Mouse (Mus musculus): ENCODE data around the gene Ift43. TPM values are rescaled to one million over a fixed set of nuclear protein-coding genes. Genes with fewer than 3 reads are reported as not detected.
A peak's percentile ranks its signal among the peaks of the same experiment; 100 is the strongest.

The Ift43 gene
- polyA plus RNA-seq (2015; fragmentation: Nextera tagmentation; extraction: Ambion mirVana): 81.3 and 86.7 TPM in 2 replicates

DNA sequence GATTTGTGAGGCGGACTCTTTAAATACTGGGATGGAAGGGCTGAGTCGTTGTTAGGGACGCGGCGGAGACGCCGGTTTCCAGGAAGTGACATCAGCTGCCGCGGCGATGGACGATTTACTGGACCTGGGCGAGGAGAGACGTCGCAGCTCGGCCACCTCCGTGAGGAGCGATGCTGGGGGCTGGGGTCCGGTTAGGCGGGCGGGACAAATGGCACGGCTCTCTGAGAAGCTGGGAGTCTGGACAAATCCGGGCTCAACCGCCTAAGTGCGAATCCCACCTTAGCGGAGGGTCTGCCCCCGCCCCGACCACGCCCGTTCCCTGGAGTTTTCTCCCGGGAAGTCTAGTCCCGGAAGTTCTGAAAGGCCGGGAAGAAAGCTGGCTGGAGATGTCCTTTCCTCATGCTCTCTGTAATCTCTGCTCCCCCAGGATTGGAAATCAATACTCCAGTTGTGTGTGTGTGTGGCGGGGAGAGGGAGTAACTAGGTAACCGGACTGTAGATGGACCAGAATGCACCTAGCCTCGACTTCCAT, at the start of gene Ift43:
Ift43 (plus strand) TSS at position 61 of the 532 bp plus-strand sequence.
- Histone ChIP-seq H3K9me3 (no peaks in the 10 kb centered on the region), H3K4me3 (peak within 1 kb of the TSS; percentile 69), H3K4me1 (peaks cover 22% of the 10 kb centered on the region), H3K27me3 (no peaks in the 10 kb centered on the region), H3K27ac (peak within 1 kb of the TSS; percentile 28; the same call in 1 of the 2 replicates), H3K9ac (peak within 1 kb of the TSS; percentile 70), H3K4me2 (replicated peaks) (peak within 1 kb of the TSS; percentile 81), H3K36me3 (peaks cover 14% of the 10 kb centered on the region)
- under 1% methylated on average over 35 of the region's 35 CpGs for WGBS
- ATAC-seq (ENCODE audit: low FRiP score, low read depth): 0 out of 2 replicates have a peak, but pooled peaks have one; percentile 28

DNA sequence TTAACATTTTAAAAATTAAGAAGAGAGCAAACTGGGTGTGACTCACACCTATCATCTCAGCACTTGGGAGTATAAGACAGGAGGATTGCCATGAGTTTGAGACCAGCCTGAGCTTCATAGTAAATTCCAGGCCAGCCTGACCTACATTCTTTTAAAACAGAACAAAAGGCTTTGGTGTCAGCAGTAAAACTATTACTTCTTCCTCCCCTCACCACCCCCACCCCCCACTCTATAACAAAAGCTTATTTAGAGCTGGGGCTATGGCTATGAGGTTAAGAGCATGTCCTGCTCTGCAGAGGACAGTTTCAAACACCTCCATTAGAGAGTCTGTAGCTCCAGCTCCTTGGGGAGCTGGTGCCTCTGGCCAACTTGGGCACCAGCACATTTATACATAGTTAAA, 46.8 kb upstream of the Ift43 start:
- no peak for ATAC-seq (ENCODE audit: low FRiP score, low read depth)
- Histone ChIP-seq H3K9me3 (no peaks in the 10 kb centered on the region), H3K36me3 (no peaks in the 10 kb centered on the region), H3K9ac (no peak overlapping the region), H3K4me2 (replicated peaks) (no peak overlapping the region), H3K4me3 (no peak overlapping the region), H3K4me1 (peaks cover 50% of the 10 kb centered on the region), H3K27me3 (no peaks in the 10 kb centered on the region), H3K27ac (no peak overlapping the region)

DNA sequence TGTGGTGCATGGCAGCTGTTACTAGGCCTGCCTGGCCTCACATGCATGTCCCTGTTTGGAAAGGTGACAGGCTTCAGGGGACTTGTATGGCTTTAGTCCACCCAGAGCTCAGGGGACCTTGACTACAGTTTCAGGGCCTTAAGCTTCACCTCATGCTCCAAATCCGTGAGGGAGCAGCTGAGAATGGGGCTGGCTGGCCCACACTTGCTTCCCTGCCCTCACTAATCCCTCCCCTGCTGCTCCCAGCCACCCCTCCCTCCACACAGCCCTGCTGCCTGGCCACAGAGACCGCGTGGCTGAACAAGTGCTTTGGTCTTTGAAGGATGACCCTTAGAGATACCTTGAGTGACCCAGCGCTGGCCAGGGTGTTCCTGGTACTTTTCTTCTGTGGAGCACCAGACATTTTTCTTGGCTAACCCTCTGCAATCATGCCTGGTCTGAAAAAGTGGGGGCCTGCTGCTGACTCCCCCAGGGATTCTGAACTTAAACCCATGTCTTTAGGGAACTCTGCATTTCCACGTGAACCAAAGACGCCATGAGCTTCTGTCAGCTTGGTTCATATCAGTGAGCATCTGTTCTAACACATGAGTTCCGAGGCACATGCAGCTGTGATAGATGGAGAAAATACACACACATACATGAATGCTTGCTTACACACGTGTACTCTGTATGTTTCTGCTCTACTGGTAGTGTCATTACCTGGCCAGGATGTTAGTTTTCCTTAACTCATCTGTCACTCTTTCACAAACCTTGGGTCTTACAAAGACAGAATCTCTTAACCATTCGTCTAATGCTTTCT, 45.8 kb upstream of the Ift43 start:
- H3K27me3 ChIP-seq: no peaks in the 10 kb centered on the region
- peak overlapping the region; percentile 79 for H3K27ac ChIP-seq
- H3K4me2 ChIP-seq (replicated peaks): peak overlapping the region; percentile 41
- peaks cover 50% of the 10 kb centered on the region for H3K4me1 ChIP-seq
- H3K4me3 ChIP-seq: no peak overlapping the region
- ATAC-seq (ENCODE audit: low FRiP score, low read depth): peak; percentile 42; the same call in 1 of the 2 replicates
- H3K9ac ChIP-seq: no peak overlapping the region
- 20% methylated on average over 9 of the region's 9 CpGs for WGBS
- no peaks in the 10 kb centered on the region for H3K9me3 ChIP-seq
- H3K36me3 ChIP-seq: no peaks in the 10 kb centered on the region

DNA sequence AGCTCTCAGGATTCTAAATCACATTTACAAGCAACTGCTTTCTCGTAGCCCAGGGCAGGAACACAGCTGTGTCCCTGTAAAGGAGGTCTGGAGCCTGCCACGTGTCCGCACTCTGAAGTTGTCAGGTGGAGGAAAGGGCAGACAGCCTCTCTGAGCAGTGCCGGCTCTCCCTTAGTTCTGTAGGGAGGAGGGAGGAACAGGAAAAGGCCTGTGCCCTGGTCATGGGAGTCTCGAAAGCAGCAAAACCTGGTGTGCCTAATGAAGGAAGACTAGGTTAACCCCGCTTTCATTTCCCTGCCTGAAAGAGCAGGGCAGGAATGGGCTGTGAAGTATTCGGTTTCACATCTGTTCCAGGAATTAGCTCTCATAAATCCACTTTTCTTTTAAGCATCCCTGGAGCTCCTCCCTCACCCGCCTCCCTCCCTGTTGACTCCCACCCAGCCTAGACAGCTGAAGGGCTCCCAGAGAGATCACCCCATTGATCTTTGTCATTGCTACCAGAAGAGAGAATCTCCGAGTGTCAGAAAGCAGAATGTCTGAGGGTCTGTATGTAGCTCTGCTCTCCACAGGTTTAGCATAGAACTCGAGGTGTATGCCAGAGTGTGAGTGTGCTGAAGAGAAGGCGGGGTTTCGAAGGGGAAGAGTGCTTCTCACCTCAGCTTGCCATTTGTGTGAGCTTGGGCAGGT, 45.0 kb upstream of the Ift43 start:
- Histone ChIP-seq H3K9me3 (no peaks in the 10 kb centered on the region), H3K4me3 (no peak overlapping the region), H3K27me3 (no peaks in the 10 kb centered on the region), H3K4me2 (replicated peaks) (peak overlapping the region; percentile 41), H3K27ac (peak overlapping the region; percentile 79), H3K9ac (no peak overlapping the region), H3K36me3 (peaks cover under 1% of the 10 kb centered on the region; the same call in 1 of the 2 replicates), H3K4me1 (peaks cover 48% of the 10 kb centered on the region)
- WGBS: 7% methylated on average over 12 of the region's 12 CpGs
- ATAC-seq (ENCODE audit: low FRiP score, low read depth): peak; percentile 81

DNA sequence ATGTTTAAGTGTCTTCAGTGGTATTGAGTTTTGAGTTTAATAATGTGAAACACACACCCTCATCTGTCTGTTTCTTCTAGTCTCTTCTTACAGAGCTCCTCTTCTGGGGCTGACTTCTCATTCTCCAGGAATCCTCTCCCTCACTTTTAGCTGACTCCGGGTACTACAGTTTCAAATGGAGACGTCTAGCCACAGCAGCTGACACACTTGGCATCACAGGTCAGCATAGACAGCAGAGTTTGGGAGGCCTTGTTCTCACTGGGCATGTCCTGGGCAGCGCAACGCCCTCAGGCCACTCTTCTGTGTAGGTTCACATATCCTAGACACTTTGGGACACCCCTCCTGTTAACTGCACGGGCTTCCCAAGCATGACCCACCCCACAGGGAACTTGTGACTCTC, 43.3 kb upstream of the Ift43 start:
- Histone ChIP-seq H3K27me3 (no peaks in the 10 kb centered on the region), H3K27ac (no peak overlapping the region), H3K4me1 (peaks cover 40% of the 10 kb centered on the region), H3K9me3 (no peaks in the 10 kb centered on the region; the same call in 1 of the 2 replicates), H3K36me3 (peaks cover 12% of the 10 kb centered on the region), H3K4me3 (no peak overlapping the region), H3K9ac (no peak overlapping the region), H3K4me2 (replicated peaks) (no peak overlapping the region)
- WGBS: 69% methylated on average over 5 of the region's 5 CpGs
- ATAC-seq (ENCODE audit: low FRiP score, low read depth): no peak

DNA sequence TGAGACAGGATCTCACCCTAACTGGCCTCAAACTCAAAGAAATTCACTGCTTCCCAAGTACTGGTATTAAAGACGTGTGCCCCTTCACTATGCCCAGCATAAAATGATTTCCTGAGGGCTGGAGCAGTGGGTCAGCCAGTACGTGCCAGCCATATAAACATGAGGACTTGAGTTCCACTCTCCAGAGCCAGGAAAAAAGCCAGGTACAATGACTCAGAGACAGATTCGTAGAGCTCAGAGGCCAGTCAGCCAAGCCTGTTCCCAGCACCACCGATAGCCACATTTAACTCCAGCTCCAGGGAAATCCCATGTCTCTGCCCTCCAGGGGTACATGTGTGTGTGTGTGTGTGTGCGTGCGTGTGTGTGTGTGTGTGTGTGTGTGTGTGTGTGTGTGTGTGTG, 42.6 kb upstream of the Ift43 start:
- Histone ChIP-seq H3K9ac (no peak overlapping the region), H3K27me3 (no peaks in the 10 kb centered on the region), H3K27ac (no peak overlapping the region), H3K4me3 (no peak overlapping the region), H3K36me3 (peaks cover 12% of the 10 kb centered on the region), H3K4me1 (peaks cover 37% of the 10 kb centered on the region), H3K4me2 (replicated peaks) (no peak overlapping the region), H3K9me3 (no peaks in the 10 kb centered on the region; the same call in 1 of the 2 replicates)
- ATAC-seq (ENCODE audit: low FRiP score, low read depth): no peak
- 76% methylated on average over 6 of the region's 6 CpGs for WGBS

DNA sequence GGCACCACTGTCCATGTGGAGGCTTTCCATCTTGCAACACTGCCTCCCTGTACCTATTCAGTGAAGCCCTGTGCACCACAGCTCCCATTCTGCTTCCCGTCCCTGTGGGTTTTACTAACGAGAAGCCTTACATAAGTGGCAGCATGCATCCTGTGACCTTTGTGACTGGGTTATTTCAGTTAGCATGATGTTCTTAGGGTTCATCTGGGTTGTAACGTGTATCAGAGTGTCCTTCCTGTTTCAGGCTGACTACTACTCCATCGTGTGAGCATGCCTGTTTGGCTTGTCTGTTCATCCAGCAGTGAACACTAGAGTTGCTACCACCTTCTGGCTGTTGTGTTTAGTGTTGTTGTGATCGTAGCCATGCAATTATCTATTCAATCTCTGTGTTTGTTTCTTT, 36.2 kb upstream of the Ift43 start:
- no peak overlapping the region for H3K27ac ChIP-seq
- H3K9ac ChIP-seq: no peak overlapping the region
- H3K27me3 ChIP-seq: no peaks in the 10 kb centered on the region
- ATAC-seq (ENCODE audit: low FRiP score, low read depth): no peak
- WGBS: 76% methylated on average over 5 of the region's 5 CpGs
- H3K4me2 ChIP-seq (replicated peaks): no peak overlapping the region
- H3K9me3 ChIP-seq: no peaks in the 10 kb centered on the region; the same call in 1 of the 2 replicates
- H3K4me3 ChIP-seq: no peak overlapping the region
- H3K36me3 ChIP-seq: peaks cover 12% of the 10 kb centered on the region
- H3K4me1 ChIP-seq: peaks cover 14% of the 10 kb centered on the region; the same call in 1 of the 2 replicates

DNA sequence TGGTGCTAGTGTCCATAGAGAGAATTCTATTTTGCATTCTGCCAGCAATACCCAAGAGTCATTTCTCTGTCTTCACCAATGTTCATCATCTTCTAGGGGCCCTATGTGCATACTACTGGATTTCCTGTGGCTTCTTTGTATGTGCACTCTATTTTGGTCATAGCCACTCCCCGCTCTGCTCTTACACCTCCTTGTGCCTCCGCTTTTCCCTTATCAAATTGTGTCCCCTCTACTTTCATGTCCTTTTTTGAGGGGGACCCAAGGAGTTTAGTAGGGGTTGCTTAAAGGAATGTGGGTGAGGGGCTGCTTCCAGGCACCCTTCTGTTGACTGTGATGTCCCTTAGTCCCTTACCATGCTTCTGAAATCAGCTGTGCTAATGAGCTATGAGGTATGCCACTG, 35.6 kb upstream of the Ift43 start:
- Histone ChIP-seq H3K4me1 (peaks cover 15% of the 10 kb centered on the region; the same call in 1 of the 2 replicates), H3K27ac (no peak overlapping the region), H3K4me2 (replicated peaks) (no peak overlapping the region), H3K4me3 (no peak overlapping the region), H3K36me3 (peaks cover 12% of the 10 kb centered on the region), H3K27me3 (no peaks in the 10 kb centered on the region), H3K9me3 (no peaks in the 10 kb centered on the region; the same call in 1 of the 2 replicates), H3K9ac (no peak overlapping the region)
- WGBS: 99% methylated on average over 2 of the region's 2 CpGs
- ATAC-seq (ENCODE audit: low FRiP score, low read depth): no peak

DNA sequence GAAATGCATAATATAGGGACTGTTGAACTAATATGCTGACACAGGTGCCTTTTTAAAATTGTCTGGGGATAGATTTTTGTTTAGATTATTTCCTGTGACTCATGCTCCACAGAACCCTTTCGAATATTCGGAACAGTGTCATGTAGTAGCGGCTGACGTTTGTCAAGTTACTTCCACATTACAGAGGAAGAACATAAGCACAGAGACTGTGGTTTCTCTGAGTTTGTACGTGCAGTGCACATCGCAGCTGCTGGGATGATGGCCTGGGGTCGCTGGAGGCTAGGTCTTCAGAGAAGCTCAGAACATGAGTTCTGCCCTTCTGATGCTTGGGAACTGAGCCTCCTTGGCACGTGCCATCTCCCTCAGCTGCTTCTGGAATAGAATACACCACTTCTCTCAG, 35.0 kb upstream of the Ift43 start:
- H3K27me3 ChIP-seq: no peaks in the 10 kb centered on the region
- H3K27ac ChIP-seq: no peak overlapping the region
- no peaks in the 10 kb centered on the region; the same call in 1 of the 2 replicates for H3K9me3 ChIP-seq
- no peak for ATAC-seq (ENCODE audit: low FRiP score, low read depth)
- WGBS: 82% methylated on average over 8 of the region's 8 CpGs
- H3K4me2 ChIP-seq (replicated peaks): no peak overlapping the region
- peaks cover 15% of the 10 kb centered on the region; the same call in 1 of the 2 replicates for H3K4me1 ChIP-seq
- H3K4me3 ChIP-seq: no peak overlapping the region
- peaks cover 11% of the 10 kb centered on the region for H3K36me3 ChIP-seq
- H3K9ac ChIP-seq: no peak overlapping the region

DNA sequence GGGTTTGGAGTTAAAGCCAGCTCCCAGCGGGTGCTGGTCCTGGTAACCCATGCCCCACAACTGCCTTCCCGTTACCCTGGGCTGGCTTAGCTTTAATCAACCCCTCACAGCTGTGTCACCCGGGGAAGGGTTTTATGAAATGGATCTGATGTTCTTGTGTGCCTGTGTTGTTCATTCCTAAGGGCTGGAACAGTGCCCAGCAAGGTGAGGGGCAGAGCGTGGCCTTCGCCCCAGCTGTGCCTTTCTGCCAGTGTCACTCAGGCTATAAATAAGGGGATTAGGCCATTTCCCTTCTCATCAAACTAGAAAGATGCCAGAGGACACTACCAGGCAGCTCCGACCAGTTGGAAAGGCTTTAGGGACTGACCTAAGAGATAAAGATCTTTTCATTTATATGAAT, 32.5 kb upstream of the Ift43 start:
- ATAC-seq (ENCODE audit: low FRiP score, low read depth): no peak
- H3K4me2 ChIP-seq (replicated peaks): no peak overlapping the region
- no peak overlapping the region for H3K27ac ChIP-seq
- no peak overlapping the region for H3K4me3 ChIP-seq
- peaks cover 15% of the 10 kb centered on the region; the same call in 1 of the 2 replicates for H3K4me1 ChIP-seq
- no peaks in the 10 kb centered on the region for H3K27me3 ChIP-seq
- WGBS: 45% methylated on average over 6 of the region's 6 CpGs
- no peak overlapping the region for H3K9ac ChIP-seq
- no peaks in the 10 kb centered on the region for H3K36me3 ChIP-seq
- no peaks in the 10 kb centered on the region for H3K9me3 ChIP-seq

DNA sequence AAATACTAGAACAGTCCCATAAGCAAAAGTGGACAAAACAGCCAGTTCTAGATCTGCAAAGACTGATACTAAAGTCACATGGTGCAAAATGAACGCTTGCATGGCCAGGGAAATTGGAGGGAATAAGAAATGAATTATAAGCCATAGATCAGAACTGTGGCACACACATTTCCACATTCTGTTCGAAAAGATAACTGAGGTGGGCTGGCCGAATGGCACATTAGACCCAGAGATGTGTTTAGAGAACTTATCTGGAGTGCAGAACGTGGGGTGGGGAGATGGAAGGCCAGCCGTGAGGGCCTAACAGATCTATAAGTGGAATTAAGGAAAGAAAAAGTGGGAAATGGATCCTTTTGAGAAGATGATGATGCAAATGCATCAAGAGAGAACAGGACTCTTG, 30.9 kb upstream of the Ift43 start:
- Histone ChIP-seq H3K27me3 (no peaks in the 10 kb centered on the region), H3K4me3 (no peak overlapping the region), H3K27ac (no peak overlapping the region), H3K4me2 (replicated peaks) (no peak overlapping the region), H3K9ac (no peak overlapping the region), H3K4me1 (peaks cover 15% of the 10 kb centered on the region; the same call in 1 of the 2 replicates), H3K9me3 (no peaks in the 10 kb centered on the region), H3K36me3 (peaks cover 16% of the 10 kb centered on the region)
- 90% methylated on average over 5 of the region's 5 CpGs for WGBS
- no peak for ATAC-seq (ENCODE audit: low FRiP score, low read depth)

DNA sequence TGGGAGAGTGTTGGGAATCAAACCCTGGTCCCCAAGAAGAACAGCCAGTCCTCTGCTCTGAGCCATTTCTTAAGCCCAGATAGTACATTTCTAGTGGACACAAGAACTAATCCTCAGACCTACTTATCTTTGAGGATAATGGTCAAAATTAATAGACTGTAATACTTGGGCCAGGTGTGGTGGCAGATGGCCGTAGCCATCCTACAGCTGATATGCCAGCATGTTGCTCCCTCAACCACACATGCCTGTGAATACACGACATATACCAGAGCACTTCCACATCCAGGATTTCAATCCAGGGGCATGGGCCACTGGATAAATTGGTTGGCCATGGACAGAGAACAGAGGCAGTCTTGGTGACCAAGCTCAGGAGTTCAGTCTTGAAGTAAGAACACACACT, 27.0 kb upstream of the Ift43 start:
- H3K4me2 ChIP-seq (replicated peaks): no peak overlapping the region
- 0 out of 2 replicates have a peak, but pooled peaks cover 7% of the 10 kb centered on the region for H3K4me1 ChIP-seq
- no peak overlapping the region for H3K9ac ChIP-seq
- WGBS: 93% methylated on average over 2 of the region's 2 CpGs
- no peak overlapping the region for H3K4me3 ChIP-seq
- H3K27me3 ChIP-seq: no peaks in the 10 kb centered on the region
- H3K9me3 ChIP-seq: no peaks in the 10 kb centered on the region
- no peak for ATAC-seq (ENCODE audit: low FRiP score, low read depth)
- H3K36me3 ChIP-seq: peaks cover 48% of the 10 kb centered on the region
- no peak overlapping the region for H3K27ac ChIP-seq
